Mouse (Mus musculus): ENCODE measurements around the gene Lsm7. TPM values are rescaled to one million over a fixed set of nuclear protein-coding genes. Genes with fewer than 3 reads are reported as not detected.

The Lsm7 gene
- total and polyA plus RNA-seq, 3 experiments, result 198 to 411 (median 374) TPM

DNA sequence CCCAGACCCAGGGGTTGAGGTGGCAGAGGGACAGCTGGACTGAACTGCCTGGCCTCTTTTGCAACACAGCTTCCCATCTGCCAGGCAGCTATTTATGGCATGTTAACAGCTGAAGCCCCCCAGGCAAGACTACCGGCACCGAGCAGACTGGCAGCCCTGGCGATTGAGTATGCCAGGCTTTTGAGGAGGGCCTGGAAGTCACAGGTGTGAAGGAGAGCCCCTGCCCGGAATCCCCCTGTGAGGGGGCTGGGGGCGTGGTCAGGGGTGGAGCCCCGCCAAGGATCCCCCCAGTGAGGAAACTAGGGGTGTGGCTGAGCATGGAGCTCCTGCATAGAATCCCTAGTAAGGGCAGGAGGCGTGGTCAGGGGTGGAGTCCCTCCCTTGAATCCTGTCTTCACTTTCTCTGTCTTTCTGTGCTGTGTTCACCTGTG is 18.0 kb downstream of the Lsm7 start:
- dilution Hi-C loops (cut with MboI; ENCODE audit: extremely low pct_ligation_motif_present, extremely low pct_unique_long_range_greater_than_20kb, low sequenced_read_pairs) (no loop called here), in situ Hi-C loops (cut with MboI; ENCODE audit: low pct_ligation_motif_present, low pct_unique_long_range_greater_than_20kb, low sequenced_read_pairs) (no loop called here)
- Histone ChIP-seq H3K4me3 (replicated peaks in 1 of 3; ENCODE audit: low read depth in 2 of 3, low read length in 2 of 3, poor library complexity in 1 of 3) (no peak overlapping the region), H3K27ac (ENCODE audit: insufficient read depth, low read depth) (no peak overlapping the region), H3K27me3 (replicated peaks) (peaks cover 14% of the 10 kb centered on the region), H3K79me2 (replicated peaks; ENCODE audit: control insufficient read depth, extremely low read depth, insufficient read depth, poor library complexity, severe bottlenecking) (no peaks in the 10 kb centered on the region), H3K4me1 (ENCODE audit: control insufficient read depth in 1 of 2, insufficient read depth in 2 of 2) (peaks cover 0 to 12% of the 10 kb centered on the region in 2 experiments; a peak in 2 of 4 replicates), H3K9me3 (replicated peaks; ENCODE audit: low read length) (no peaks in the 10 kb centered on the region), H3K36me3 (replicated peaks in 1 of 2; ENCODE audit: control insufficient read depth in 1 of 2, insufficient read depth in 1 of 2, low read length in 1 of 2) (peaks cover 0 to 2% of the 10 kb centered on the region in 2 experiments), H3K4me2 (ENCODE audit: insufficient read depth, low read depth, poor library complexity, severe bottlenecking) (no peak overlapping the region), H3K9ac (ENCODE audit: insufficient read depth, low read depth) (no peak overlapping the region)
- no peak for DNase-seq (ENCODE audit: extremely low read depth)
- TF ChIP-seq TCF12 (IDR thresholded peaks at IDR 0.05; ENCODE audit: low read depth, low read length), result no peak
- TF ChIP-seq MAX (IDR thresholded peaks at IDR 0.05; ENCODE audit: low read length), result no peak
- no peak for TF ChIP-seq TBP (conservative IDR thresholded peaks at IDR 0.05; ENCODE audit: low read depth, low read length)
- no peak for TF ChIP-seq E2F4 (IDR thresholded peaks at IDR 0.05; ENCODE audit: insufficient replicate concordance, low read depth, low read length)
- no peak for TF ChIP-seq USF1 (IDR thresholded peaks at IDR 0.05; ENCODE audit: low read depth, low read length)
- TF ChIP-seq NELFE (IDR thresholded peaks at IDR 0.05; ENCODE audit: low read depth, low read length), result no peak
- TF ChIP-seq NRF1 (IDR thresholded peaks at IDR 0.05; ENCODE audit: low read depth, low read length), result no peak
- no peak for TF ChIP-seq CTCF (conservative IDR thresholded peaks at IDR 0.05 in 1 of 2, IDR thresholded peaks at IDR 0.05 in 1 of 2; ENCODE audit: low read depth in 2 of 2, low read length in 2 of 2)
- TF ChIP-seq HCFC1 (IDR thresholded peaks at IDR 0.05; ENCODE audit: low read depth, low read length), result no peak
- TF ChIP-seq JUND (conservative IDR thresholded peaks at IDR 0.05; ENCODE audit: low read depth, low read length), result no peak
- TF ChIP-seq USF2 (conservative IDR thresholded peaks at IDR 0.05; ENCODE audit: low read depth, low read length), result no peak
- TF ChIP-seq ETS1 (conservative IDR thresholded peaks at IDR 0.05; ENCODE audit: low read depth, low read length), result no peak
- TF ChIP-seq SIN3A (IDR thresholded peaks at IDR 0.05; ENCODE audit: low read length), result no peak
- no peak for TF ChIP-seq ZC3H11A (IDR thresholded peaks at IDR 0.05; ENCODE audit: low read depth, low read length)
- TF ChIP-seq IRF4 (IDR thresholded peaks at IDR 0.05; ENCODE audit: low read depth, low read length), result no peak
- no peak for TF ChIP-seq RAD21 (IDR thresholded peaks at IDR 0.05; ENCODE audit: low read depth, low read length)
- no peak for TF ChIP-seq GABPA (IDR thresholded peaks at IDR 0.05; ENCODE audit: insufficient replicate concordance, low read depth, low read length)
- TF ChIP-seq POLR2A (IDR thresholded peaks at IDR 0.05; ENCODE audit: low read depth, low read length), result no peak

DNA sequence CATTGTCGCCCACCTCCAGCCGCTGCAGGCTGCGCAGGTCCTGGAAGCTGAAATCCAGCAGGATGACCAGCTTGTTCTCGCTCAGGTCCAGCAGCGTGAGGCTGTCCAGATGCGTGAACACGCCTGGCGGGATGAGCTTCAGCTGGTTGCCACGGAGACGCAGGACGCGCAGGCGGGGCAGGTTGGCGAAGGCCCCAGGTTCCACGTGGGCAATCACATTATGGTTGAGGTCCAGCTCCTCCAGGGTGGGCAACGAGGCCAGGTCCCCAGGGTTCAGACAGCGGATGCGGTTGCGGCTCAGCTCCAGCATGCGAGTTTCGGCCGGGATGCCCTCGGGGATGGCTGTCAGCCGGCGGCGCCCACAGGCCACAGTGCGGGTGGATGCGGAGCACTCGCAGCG is 19.4 kb downstream of the Lsm7 start:
- Histone ChIP-seq H3K9me3 (replicated peaks; ENCODE audit: low read length) (no peaks in the 10 kb centered on the region), H3K4me1 (ENCODE audit: control insufficient read depth in 1 of 2, insufficient read depth in 2 of 2) (peaks cover 5 to 17% of the 10 kb centered on the region in 2 experiments; a peak in 3 of 4 replicates), H3K4me2 (ENCODE audit: insufficient read depth, low read depth, poor library complexity, severe bottlenecking) (no peak overlapping the region), H3K27me3 (replicated peaks) (peaks cover 7% of the 10 kb centered on the region), H3K4me3 (replicated peaks in 1 of 3; ENCODE audit: low read depth in 2 of 3, low read length in 2 of 3, poor library complexity in 1 of 3) (no peak overlapping the region), H3K36me3 (replicated peaks in 1 of 2; ENCODE audit: control insufficient read depth in 1 of 2, insufficient read depth in 1 of 2, low read length in 1 of 2) (peaks cover 0 to 7% of the 10 kb centered on the region in 2 experiments), H3K9ac (ENCODE audit: insufficient read depth, low read depth) (no peak overlapping the region), H3K79me2 (replicated peaks; ENCODE audit: control insufficient read depth, extremely low read depth, insufficient read depth, poor library complexity, severe bottlenecking) (no peaks in the 10 kb centered on the region), H3K27ac (ENCODE audit: insufficient read depth, low read depth) (no peak overlapping the region)
- DNase-seq (ENCODE audit: extremely low read depth), result no peak
- dilution Hi-C loops (cut with MboI; ENCODE audit: extremely low pct_ligation_motif_present, extremely low pct_unique_long_range_greater_than_20kb, low sequenced_read_pairs) (no loop called here), in situ Hi-C loops (cut with MboI; ENCODE audit: low pct_ligation_motif_present, low pct_unique_long_range_greater_than_20kb, low sequenced_read_pairs) (no loop called here)
- no peak for TF ChIP-seq MXI1 (IDR thresholded peaks at IDR 0.05; ENCODE audit: low read depth, low read length)
- no peak for TF ChIP-seq ELF1 (IDR thresholded peaks at IDR 0.05; ENCODE audit: low read depth, low read length)
- TF ChIP-seq RCOR1 (conservative IDR thresholded peaks at IDR 0.05; ENCODE audit: low read depth, low read length), result no peak
- TF ChIP-seq UBTF (IDR thresholded peaks at IDR 0.05; ENCODE audit: low read depth, low read length), result no peak
- no peak for TF ChIP-seq CHD1 (IDR thresholded peaks at IDR 0.05; ENCODE audit: low read depth, low read length)
- TF ChIP-seq MAX (IDR thresholded peaks at IDR 0.05; ENCODE audit: low read length), result no peak
- no peak for TF ChIP-seq ZC3H11A (IDR thresholded peaks at IDR 0.05; ENCODE audit: low read depth, low read length)
- no peak for TF ChIP-seq ZNF384 (IDR thresholded peaks at IDR 0.05; ENCODE audit: low read depth, low read length)
- TF ChIP-seq CTCF (conservative IDR thresholded peaks at IDR 0.05 in 1 of 2, IDR thresholded peaks at IDR 0.05 in 1 of 2; ENCODE audit: low read depth in 2 of 2, low read length in 2 of 2), result no peak
- TF ChIP-seq E2F4 (IDR thresholded peaks at IDR 0.05; ENCODE audit: insufficient replicate concordance, low read depth, low read length), result no peak
- no peak for TF ChIP-seq IRF4 (IDR thresholded peaks at IDR 0.05; ENCODE audit: low read depth, low read length)
- TF ChIP-seq SIN3A (IDR thresholded peaks at IDR 0.05; ENCODE audit: low read length), result no peak
- TF ChIP-seq POLR2AphosphoS2 (IDR thresholded peaks at IDR 0.05; ENCODE audit: low read depth, low read length), result no peak
- no peak for TF ChIP-seq MAFK (IDR thresholded peaks at IDR 0.05; ENCODE audit: insufficient replicate concordance, low read length)
- no peak for TF ChIP-seq ZKSCAN1 (IDR thresholded peaks at IDR 0.05; ENCODE audit: borderline replicate concordance, low read depth, low read length)

All from CH12.LX (cell line).